Mouse (Mus musculus) ES-CJ7 (cell line): Measurements from ENCODE around the gene 4930556J24Rik.

Experiments used
- DNase-seq: peaks from one replicate; pipeline ENCODE4 v3.0.0; 2011; ENCODE audit warnings: low read depth, low spot score

Gene 4930556J24Rik

DNA sequence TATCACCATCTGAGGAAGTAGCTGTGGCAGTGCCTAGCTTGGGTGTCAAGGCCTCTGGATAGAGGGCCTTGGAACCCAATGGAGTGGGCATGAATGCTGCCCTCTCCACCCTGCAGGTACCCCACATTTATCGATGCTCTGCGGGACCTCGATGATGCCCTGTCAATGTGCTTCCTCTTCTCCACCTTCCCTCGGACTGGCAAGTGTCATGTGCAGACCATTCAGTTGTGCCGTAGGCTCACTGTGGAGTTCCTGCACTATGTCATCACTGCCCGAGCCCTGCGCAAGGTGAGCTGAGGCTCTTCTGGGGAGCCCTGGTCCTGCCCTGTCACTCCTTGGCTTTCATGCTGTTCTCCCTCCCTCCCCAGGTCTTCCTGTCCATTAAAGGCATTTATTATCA is 3.5 kb downstream of the 4930556J24Rik start:
- DNase-seq = no peak

DNA sequence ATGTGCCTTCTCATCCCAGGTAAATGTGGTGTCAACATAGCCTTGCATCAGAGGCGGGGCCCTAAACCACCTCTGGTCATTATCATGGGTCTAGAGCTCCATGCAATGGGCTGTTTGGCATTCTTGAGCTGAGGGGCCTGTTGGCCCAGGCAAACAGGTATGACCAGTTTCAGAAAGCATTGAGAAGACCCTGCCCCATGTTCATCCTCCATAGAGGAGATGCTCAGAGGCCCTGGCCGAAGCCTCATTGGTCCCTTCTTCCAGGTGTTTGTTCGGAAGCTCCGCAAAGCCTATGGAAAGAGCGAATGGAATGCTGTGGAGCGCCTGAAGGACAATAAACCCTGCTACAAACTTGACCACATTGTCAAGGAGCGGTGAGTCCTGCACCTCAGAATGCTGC is 6.2 kb downstream of the 4930556J24Rik start:
- no peak for DNase-seq

DNA sequence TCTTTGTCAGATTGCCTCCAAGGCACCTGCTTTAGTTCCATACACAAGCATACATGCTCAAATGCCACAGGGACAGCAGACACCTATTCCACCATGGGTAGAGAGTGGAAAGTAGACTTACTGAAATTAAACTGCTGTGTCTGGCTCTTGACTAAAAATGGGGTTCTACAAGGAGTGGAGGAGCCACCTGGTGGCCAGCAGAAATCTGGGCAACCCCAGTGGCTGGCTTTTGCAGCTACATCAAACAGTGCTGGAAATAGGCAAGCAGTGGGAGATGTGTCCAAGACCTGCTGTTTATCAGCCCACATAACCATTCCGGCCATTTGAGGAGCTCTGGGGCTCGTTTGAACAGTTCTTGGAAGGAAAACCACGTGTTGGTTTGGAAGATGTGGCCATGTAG is 6.7 kb downstream of the 4930556J24Rik start:
- DNase-seq = peak; percentile 50

DNA sequence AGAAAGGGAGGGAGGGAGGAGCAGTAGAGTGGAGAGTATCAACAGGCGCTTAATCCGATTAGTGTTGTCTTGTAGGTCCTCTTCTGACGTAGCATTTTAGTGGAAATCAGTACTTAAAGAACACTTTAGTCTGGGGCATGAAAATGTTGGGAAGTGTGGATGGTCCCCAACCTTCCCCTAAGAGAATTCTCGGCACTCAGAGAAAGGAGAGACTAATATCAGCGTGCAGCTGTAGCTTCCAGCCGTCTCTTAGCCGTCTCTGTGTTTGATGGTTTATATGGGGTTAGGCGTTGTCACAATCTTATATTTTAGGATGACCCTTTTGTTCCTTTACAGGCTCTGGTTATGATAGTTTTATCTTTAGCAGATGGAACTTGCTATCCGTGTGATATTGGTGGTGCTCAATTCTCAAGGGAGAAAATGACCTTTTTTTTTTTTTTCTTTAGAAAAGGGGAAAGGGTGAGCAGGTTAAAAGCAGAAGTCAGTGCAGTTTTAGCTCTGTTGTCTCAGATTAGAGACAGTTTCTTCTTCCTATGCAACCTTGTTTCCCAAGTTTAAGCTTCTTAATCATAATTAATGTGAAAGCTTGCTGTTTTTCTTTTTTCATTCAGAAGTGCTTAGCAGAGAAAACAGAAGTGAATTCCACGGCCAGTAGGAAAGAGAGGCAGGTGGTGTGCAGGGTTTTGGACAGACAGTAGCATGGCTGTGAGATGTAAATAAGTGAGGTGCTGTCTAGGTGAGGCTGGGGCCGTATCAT is 12.0 kb downstream of the 4930556J24Rik start:
- no peak for DNase-seq

DNA sequence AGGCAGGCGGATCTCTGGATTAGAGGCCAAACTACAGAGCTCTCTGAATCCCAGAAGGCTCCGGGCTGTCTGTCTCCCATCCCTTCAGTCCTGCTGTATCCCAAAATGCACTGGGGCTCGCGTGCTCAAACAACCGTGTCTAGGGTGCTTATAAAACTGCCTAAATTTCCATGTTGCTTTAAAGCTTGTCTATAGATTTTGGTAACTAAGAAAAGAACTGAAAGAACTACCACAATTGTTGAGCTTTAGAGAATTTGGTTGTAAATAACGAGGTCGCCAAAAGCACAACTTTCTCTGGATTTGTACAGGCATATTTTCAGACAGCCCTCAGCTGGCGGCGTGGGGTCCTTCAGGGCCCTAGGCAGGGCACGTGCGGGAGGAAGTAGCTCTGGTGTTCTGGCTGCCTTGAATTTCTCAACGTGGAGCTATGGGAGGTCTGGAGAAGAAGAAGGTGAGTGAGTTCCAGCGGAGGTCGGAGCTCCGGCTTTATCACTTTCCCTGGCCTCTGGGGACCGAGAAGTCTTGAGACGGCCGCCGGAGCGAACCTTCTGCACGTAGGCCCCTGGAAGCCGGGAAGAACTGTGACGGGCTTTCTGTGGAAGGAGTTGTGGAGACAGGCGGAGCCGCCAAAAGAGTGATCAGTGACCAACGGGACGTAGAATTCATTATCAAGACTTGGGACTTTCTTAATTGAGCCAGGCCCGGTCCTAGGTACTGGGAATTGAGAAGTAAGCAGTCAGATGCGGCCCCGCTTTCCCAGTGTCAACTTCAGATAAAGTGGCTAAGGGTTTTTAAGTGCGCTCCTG is 12.8 kb downstream of the 4930556J24Rik start, which contains the start of gene Pes1:
Pes1 (plus strand) TSS at position 366 of the 806 bp plus-strand sequence.
- peak; percentile 96 for DNase-seq

DNA sequence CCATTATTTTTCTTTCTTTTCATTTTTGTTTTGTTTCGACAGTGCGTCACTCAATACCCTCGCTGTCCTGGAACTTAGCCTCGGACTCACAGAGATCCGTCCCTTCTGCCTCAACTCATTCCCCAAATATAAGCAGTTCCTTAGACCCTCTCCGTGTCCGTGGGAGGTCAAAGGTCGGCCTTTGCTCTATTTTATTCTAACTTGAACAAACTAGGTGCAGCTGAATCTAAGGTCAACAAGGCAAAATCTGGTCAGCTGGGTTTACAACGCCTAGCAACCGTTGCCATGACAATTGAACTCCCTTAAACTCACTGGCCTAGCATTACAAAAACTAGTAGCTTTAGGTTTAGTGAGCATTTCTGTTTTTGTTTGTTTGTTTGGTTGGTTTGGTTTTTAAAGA is 13.4 kb downstream of the 4930556J24Rik start:
- DNase-seq = peak; percentile 90

DNA sequence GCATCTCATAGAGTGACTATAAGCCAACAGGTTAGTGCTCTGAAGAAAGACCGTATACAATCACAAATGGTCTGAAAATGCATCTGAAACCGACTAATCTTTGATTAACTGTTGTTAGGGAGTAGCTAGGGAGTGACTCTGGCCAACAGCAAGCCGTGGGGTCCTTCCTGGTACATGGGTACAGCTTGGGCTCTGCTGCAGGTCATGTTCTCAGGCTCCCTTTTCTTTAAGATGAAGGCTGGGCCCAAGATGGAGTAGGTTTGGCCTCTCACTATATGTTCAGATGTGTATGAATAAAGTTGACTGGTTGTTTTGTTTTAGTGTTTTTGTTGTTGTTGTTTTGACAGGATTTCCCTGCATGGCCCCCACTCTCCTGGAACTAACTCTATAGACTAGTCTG is 14.8 kb downstream of the 4930556J24Rik start:
- no peak for DNase-seq

DNA sequence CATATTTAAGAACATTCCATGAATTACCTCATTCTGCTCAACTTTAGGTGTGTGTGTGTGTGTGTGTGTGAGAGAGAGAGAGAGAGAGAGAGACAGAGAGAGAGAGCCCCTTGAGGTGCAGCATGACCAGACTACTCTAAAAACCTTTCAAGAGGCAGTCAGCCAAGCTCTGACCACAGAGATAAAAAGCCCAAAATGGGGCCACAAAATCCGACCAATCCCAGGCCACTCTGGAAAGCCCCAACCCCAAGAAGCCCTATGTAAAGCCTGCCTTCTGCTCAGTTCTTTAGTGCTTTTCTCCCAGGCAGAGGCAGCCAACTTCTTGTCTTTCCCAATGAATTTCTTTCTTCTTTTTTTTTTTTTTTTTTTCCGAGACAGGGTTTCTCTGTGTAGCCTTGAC is 15.7 kb downstream of the 4930556J24Rik start:
- DNase-seq = no peak

DNA sequence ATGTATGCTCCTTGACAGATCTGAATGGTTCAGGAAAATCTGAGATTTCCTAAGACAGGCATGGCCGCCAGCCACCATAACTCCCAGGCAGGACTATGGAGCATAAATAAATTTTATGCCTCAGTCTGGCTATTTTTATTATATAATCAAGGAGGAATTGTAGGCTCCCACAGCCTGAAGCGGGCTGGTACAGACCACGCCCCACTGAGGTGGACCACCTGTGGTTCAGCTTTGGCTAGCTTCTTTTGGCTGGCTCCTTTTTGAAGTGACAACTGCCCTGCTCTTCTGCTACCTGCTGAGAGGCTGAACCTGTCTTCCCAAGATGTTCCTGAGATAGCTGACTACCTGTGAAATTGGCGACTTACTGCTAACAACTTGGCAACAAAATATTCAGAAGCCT is 21.2 kb downstream of the 4930556J24Rik start:
- DNase-seq = peak; percentile 87

DNA sequence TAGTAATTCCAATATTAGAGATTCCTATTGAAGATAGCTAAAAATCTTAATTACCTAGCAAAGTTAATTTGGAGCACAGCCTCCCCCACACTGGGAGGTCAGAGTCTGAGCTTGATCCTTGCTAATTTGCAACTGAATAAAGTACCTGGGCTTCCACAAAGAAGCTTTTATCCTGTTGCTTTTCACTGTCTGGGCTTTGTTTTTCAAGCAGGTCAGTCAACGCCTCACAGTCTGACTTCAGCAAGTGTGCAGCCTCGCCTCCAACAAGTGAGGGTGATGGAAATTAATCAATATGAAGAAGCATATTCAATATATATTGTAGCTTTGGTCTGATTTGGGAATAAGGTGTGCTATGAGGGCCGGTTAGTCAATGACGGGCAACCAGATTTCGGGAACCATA is 21.7 kb downstream of the 4930556J24Rik start:
- peak; percentile 88 for DNase-seq

DNA sequence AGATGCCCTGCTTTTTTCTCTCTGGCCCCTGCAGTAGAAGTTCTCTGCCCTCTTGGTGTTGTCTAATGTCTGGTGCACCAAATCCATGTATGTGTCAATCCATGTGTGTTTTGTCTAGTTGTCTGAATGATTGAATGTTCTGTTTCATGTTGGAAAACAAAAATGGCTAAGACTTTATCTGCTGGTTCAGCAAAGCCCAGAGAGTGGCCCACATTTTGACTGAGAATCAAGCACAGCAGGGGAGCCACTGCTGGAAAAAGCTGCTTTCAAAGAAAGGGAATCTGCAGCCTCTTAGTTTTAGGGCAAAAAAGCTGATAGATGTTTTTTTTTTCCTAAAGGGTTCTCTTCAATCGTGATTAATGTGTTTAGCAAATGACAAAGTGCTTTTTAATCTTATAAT is 30.2 kb downstream of the 4930556J24Rik start:
- no peak for DNase-seq

DNA sequence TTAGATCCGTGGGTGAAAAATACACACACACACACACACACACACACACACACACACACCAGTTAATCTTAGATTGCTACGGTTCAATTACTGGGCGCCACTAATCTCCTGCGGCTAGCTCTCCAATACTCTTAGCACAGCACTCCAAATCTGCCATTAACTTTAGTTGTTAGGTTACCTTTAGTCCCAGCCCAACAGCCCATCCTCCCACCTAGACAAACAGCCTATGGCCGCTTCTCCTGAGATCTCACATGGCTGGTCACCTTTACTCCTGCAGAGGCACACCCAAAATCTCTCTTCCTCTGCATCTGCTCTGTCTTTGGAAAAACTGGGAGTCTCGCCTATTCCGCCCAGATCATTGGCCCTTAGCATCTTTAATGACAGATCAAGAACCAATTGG is 35.2 kb downstream of the 4930556J24Rik start:
- DNase-seq = no peak

DNA sequence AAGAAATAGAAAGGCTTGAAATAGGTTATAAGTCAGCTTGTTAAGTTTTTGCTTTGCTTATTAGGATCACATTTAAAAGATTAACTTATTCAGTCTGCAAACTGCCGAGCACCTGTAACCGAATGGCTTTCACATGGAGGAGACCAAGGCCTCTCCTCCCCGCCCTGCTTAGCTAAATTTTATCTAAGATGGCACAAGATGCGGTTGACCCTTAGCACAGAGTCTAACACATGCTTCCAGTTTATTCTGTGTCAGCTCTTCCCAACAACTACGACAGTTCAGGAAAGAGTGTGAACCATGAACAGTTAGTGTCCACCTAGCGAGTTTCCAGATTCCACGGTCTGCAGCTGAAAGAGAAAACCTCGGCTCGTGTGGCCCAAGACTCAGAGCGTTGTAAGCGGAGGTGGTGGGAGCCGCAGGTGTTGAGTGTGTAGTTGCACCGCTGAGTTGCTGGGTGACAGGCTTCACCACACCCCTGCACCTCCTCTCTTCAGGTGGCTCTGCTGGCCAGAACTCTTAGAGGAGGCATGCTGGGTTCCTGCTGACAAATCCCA is 39.2 kb downstream of the 4930556J24Rik start:
- DNase-seq = no peak

DNA sequence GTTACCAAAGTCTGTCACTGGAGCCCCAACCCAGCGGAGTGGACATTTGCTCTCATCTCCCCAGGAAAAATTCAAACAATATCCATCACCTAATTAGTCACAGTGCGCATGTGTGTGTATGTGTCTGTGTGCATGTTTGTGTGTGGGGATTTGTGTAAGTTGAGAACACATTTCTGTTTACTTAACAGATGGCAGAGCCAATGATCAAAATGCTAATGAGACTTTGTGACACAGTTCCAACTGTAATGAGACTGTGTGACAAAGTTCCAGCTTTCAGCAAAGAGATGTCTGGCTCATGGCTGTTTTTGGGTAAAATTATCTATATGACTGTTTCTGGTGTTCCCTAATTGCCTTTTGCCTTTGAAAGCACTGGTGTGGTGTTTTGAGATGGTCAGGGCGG is 40.3 kb downstream of the 4930556J24Rik start:
- no peak for DNase-seq

DNA sequence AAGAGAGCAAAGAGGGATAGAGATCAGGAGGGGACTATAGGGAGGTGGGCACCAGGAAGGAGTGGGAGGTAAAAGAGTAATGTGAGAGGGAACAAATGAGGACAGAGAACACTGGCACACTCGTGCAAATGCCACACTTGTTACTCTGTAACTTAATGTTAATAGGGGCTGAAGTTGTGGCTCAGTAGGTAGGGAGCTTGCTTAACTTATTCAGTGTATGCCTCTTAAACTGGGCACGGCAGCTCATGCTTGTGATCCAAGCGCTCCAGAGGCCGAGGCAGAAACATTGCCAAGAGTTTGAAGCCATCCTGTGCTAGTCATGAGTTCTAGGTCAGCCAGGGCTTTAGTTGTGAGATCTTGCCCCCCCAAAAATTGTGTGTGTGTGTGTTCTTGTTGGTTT is 41.4 kb downstream of the 4930556J24Rik start:
- DNase-seq = no peak

DNA sequence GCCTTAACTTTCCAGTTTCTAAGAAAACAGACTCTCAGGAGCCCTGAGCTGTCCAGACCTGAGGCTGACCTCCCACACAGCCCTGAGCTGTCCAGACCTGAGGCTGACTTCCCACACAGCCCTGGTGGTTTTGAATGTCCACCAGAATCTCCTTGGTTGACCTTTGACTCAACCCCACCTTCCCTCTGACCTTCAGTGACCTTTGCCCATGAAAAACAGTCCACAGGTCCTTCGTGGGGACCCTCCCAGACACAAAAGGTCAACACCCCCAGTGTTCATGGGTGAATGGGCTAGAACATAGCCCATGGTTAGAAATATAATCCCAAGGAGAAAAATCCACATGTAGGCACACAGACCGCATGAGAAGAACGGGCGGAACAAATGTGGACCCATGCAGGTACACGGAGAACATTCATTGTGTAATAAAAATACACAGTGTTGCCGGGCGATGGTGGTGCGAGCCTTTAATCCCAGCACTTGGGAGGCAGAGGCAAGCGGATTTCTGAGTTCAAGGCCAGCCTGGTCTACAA is 42.8 kb downstream of the 4930556J24Rik start:
- no peak for DNase-seq

DNA sequence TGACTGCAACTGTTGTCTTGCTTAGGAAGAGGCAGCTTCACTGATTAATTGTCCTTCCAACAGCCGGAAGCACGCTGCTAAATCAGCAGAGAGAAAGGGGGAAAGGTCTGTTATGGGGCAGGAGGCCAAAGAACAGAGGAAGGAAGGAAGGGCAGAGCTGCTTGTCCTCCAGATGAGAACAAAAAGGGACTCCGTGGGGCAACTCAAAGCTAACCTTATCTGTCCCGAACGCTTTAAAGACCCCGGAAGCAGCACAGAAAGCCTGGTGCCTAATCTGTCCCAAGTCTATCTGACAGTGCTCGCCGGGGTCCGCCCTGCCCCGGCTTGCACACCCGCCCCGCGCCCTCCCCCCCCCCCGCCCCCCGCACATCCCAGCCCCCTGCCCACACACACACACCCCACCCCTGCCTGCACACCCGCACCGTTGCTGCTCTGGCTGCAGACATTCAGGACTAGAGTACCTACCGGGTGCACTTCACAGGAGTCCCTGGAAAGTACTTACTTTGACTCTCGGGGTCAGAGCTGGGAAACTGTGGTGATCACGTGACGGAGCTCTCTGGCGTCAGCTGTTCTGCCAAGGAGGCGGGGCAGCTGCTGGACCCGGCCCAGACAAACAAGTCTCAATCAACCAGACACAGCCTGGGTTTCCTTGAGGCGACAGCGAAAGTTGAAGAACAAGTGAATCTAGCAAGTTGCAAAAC is 44.9 kb downstream of the 4930556J24Rik start, which contains the start of gene Tcn2:
Tcn2 (minus strand) TSS at position 649 of the 701 bp plus-strand sequence.
- peak; percentile 89 for DNase-seq

DNA sequence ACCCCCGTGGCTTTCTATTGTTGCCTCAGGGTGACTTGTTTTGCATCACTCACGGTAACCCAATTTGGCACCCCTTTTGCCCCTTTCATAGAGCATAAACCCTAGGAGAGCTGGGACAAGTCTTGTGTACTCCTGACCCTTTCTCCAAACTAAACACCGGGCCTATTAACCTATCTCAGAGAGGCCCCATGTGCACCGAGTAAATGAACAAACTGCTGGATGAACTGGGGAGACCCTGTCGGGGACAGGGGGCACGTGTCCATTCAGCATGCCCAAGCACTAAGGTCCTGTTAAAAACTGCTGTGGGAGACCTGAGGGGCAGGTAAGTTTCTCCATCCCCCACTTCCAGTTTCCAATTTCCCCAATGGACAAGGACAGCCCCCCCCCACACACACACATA is 45.6 kb downstream of the 4930556J24Rik start:
- no peak for DNase-seq

DNA sequence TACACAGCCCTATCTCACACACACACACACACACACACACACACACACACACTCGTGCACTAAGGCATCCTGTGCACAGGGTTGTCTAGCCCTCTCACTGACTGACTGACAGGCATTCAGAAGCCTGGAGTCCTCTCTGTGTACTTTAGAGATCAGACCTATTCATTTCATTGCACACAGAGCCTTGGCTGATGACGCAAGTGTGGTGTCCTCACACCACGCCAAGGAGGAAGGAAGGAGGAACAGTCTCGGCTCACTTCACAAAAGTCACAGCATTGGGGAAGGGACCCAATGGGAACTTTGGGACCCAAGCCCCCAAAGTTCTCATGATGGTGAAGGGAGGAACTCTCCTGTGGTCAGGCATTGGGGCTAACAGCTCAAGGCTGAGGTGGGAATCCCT is 46.6 kb downstream of the 4930556J24Rik start:
- DNase-seq = no peak

DNA sequence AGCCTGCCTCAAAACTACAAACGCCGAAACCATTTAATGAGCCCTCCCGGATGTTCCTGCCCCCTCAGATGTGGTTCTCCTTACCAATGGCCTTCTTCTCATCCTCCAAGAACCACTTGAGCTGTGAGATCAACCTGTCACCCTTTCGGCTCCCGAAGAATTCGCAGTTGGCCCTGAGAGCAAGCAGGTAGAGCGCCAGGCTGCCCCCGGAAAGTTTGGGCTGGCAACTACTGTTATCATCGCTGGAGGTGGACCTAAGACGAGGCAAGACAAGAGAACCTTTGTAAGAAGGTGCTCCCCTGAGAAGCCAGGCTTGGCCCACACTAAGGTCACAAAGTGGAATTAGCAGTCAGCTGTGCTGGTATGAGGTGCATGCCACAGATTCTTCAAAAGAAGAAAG is 50.7 kb downstream of the 4930556J24Rik start:
- no peak for DNase-seq

DNA sequence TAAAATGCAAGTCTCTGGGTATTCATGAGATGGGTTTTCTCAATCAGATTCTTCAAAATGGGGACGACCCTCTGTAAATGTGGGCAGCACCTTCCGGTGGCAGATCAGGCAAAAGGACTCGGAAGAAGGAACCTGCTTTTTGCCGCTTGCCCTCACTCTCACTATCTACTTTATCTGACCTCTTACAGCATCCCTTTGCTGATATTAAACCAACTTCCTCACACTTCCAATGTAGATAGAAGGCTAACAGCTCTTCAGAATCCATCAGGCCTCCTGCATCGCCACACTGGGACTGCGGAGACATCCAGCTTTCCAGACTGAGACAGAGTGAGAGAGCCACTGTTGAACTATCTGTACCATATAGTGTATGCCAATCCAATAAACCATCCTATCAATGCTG is 53.8 kb downstream of the 4930556J24Rik start:
- no peak for DNase-seq

DNA sequence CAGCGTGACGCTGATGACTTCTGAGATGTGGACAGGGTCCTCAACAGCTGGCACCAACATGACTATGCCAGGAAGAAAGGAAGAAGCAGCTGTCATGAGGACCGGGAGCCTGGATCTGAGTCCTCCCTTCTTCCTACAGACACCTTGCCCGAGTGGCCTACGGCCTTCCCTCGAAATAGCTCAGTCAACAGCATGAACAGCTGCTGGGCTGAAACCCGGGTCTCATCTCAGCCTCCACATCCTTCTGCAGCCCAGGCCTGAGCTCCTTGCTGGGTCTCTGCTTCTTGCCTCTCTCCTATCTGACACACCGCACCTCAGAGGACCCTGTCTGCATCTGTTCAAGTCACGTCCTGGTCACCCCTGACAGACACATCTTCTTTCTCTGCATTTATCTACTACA is 54.5 kb downstream of the 4930556J24Rik start:
- DNase-seq = no peak
